Mouse (Mus musculus) thymus, adult 2 months (tissue): ENCODE measurements around the gene Adap1. TPM values are rescaled to one million over a fixed set of nuclear protein-coding genes. Genes with fewer than 3 reads are reported as not detected.

Experiments used
- DNase-seq: peaks from one replicate; pipeline ENCODE4 v3.0.0; 2021
- H3K27ac ChIP-seq: fragments of 200-500 bp; 2 replicates; pipeline ENCODE4 v1.5.1; 2012; ENCODE audit warnings: low read length, control low read depth; ENCODE audit not compliant: control insufficient read depth, insufficient read depth
- H3K27me3 ChIP-seq: fragments of 200-500 bp; 2 replicates; pipeline ENCODE4 v1.6.1; 2012; ENCODE audit warnings: mild to moderate bottlenecking, low read length, moderate library complexity, mixed read lengths; ENCODE audit not compliant: control insufficient read depth, insufficient read depth
- H3K36me3 ChIP-seq: fragments of 200-500 bp; 2 replicates; pipeline ENCODE4 v1.6.1; 2012; ENCODE audit warnings: mild to moderate bottlenecking, low read length, moderate library complexity; ENCODE audit not compliant: control insufficient read depth, insufficient read depth
- H3K4me1 ChIP-seq: fragments of 200-500 bp; replicated peaks from 2 replicates; pipeline ENCODE4 v1.6.1; 2012; ENCODE audit warnings: low read length; ENCODE audit not compliant: control insufficient read depth, insufficient read depth
- H3K4me3 ChIP-seq: fragments of 200-500 bp; 2 replicates; pipeline ENCODE4 v1.5.1; 2012; ENCODE audit warnings: mild to moderate bottlenecking, low read length, control low read depth, moderate library complexity; ENCODE audit not compliant: control insufficient read depth, insufficient read depth
- CTCF ChIP-seq: fragments of 200-500 bp; IDR thresholded peaks from 2 replicates; pipeline ENCODE4 v1.5.1; 2012; ENCODE audit warnings: mild to moderate bottlenecking, control low read depth, low read length, moderate library complexity, borderline replicate concordance; ENCODE audit not compliant: control insufficient read depth, poor library complexity, insufficient read depth; ENCODE audit errors: extremely low read depth
- POLR2A ChIP-seq: fragments of 200-500 bp; IDR thresholded peaks from 2 replicates; pipeline ENCODE4 v1.6.1; 2012; ENCODE audit warnings: mild to moderate bottlenecking, low read length, control low read depth, moderate library complexity; ENCODE audit not compliant: control insufficient read depth, poor library complexity, insufficient read depth; ENCODE audit errors: extremely low read depth
- WGBS: fragments of 180-500 bp; shearing (Covaris S2); methylation state at CpG from one replicate; pipeline ENCODE4 v1.1.7; 2018; 5-methylcytosine and 5-hydroxymethylcytosine counted together
- polyA plus RNA-seq: library from polyadenylated mRNA; depleted of rRNA; stranded (reverse); fragments of >200 nt; gene quantifications from 2 replicates; pipeline ENCODE4 v1.2.3, GENCODE M21; 2012

Adap1 gene
- polyA plus RNA-seq, 1 experiment: 15.5 TPM

DNA sequence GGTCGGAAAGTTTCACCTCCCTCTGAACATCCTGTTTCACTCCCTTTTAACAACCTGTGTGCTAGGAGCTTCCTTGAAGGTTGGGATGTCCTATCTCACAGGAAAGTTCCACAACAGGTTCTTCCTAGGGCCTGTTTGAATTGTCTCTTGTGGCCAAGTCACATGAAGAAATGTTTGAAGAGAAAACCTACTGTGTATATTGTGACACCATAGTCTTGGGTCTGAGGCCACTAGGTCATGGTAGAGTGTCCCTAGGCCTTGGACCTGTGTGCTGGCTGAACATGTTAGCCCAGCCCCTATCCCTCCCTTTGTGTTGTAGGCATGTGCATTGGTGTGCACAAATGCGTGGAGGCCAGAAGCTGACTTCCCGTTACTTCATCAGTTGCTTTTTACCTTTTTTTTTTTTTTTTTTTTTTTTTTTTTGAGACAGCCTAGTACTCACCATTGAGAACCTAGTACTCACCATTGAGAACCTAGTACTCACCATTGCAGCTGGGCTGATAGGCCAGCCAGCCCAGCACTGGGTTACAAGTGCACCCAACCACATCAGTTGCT lies 69.1 kb downstream of the Adap1 start:
- WGBS: 93% methylated on average over 3 of the region's 3 CpGs
- Histone ChIP-seq H3K27ac (no peak overlapping the region), H3K36me3 (peaks cover 9% of the 10 kb centered on the region; the same call in 1 of the 2 replicates), H3K27me3 (no peaks in the 10 kb centered on the region), H3K4me1 (peaks cover 12% of the 10 kb centered on the region), H3K4me3 (no peak overlapping the region)
- no peak for DNase-seq
- no peak for TF ChIP-seq POLR2A

GRCm38 (mm10) chr5:139255777-139256176 lies 69.6 kb downstream of the Adap1 start:
- TF ChIP-seq CTCF: no peak
- no peak for TF ChIP-seq POLR2A
- H3K36me3 ChIP-seq: peaks cover 7% of the 10 kb centered on the region; the same call in 1 of the 2 replicates
- no peaks in the 10 kb centered on the region for H3K27me3 ChIP-seq
- H3K4me3 ChIP-seq: no peak overlapping the region
- DNase-seq: no peak
- no peak overlapping the region for H3K27ac ChIP-seq
- H3K4me1 ChIP-seq: peaks cover 12% of the 10 kb centered on the region
- WGBS: 93% methylated on average over 6 of the region's 6 CpGs

DNA sequence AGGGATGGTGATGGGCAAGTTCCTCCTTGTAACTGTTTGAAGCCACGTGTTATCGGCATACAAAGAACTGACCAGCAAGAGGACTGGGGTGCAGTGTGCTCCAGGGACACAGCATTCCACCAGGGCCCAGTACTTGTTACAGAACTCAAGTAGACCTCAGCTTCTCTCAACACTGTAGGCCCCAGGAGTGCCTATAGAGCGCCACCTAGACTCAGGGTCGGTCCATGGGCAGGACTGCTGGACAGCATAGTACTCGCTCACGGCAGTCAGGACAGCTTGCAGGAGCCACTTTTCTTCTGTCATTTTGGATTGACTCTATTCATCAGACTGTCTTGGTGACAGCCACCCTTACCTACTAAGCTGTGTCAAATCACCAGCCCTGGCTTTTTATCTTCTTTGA lies 70.5 kb downstream of the Adap1 start:
- Histone ChIP-seq H3K4me1 (peaks cover 12% of the 10 kb centered on the region), H3K27ac (no peak overlapping the region), H3K36me3 (peaks cover 2% of the 10 kb centered on the region; the same call in 1 of the 2 replicates), H3K4me3 (no peak overlapping the region), H3K27me3 (no peaks in the 10 kb centered on the region)
- DNase-seq: no peak
- TF ChIP-seq POLR2A: no peak
- TF ChIP-seq CTCF: no peak
- 92% methylated on average over 6 of the region's 6 CpGs for WGBS

GRCm38 (mm10) chr5:139253301-139253741 lies 72.1 kb downstream of the Adap1 start:
- peak overlapping the region; percentile 61 for H3K4me3 ChIP-seq
- WGBS: 5% methylated on average over 6 of the region's 6 CpGs
- peak overlapping the region; percentile 56 for H3K27ac ChIP-seq
- peaks cover 12% of the 10 kb centered on the region for H3K4me1 ChIP-seq
- no peak for DNase-seq
- H3K36me3 ChIP-seq: peaks cover 5% of the 10 kb centered on the region; the same call in 1 of the 2 replicates
- no peak for TF ChIP-seq POLR2A
- TF ChIP-seq CTCF: no peak
- H3K27me3 ChIP-seq: no peaks in the 10 kb centered on the region

- H3K27me3 ChIP-seq: no peaks in the 10 kb centered on the region
- peaks cover 12% of the 10 kb centered on the region for H3K4me1 ChIP-seq
- no peak for DNase-seq
- TF ChIP-seq CTCF (no peak), POLR2A (no peak)
- H3K27ac ChIP-seq: peak overlapping the region; percentile 56
- WGBS: 1% methylated on average over 7 of the region's 7 CpGs
- H3K4me3 ChIP-seq: peak overlapping the region; percentile 61
- H3K36me3 ChIP-seq: peaks cover 7% of the 10 kb centered on the region; the same call in 1 of the 2 replicates
Observed at GRCm38 (mm10) chr5:139252910-139253245, 72.5 kb downstream of the Adap1 start.

DNA sequence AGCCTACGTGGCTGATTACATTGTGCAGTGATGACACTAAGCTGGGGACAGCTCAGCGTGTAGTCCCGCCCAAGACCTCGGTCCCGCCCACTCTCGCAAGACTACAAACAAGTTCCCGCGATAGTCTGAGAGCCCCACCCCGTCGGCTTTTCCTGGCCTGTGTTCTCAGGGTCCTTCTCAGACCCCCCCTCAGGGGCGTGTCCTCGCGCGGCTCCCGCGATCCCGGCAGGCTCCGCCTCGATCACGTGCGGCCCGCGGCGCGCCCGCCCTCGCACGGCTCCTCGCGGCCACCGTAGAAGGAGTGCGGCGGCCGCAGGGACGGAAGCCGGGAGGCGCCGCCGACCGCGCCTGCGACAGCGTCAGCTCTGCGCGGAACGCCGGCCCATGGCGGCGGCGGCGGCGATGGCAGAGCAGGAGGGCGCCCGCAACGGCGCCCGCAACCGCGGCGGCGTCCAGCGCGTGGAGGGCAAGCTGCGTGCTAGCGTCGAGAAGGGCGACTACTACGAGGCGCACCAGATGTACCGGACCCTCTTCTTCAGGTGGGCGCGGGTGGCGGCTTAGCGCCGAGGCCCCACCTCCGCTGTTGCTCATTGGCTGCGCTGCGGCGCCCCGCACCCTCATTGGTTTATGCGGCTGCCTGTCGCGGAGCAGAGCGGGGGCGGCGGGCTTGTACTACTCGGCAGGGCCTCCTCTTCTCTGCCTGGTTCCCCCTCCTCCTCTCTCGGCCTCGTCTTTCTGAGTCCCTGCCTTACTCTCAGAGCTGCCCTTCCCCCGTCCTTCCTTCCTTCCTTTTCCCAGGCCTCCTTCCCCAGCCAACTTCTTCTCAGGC lies 73.1 kb downstream of the Adap1 start, which contains the start of gene Get4:
TSS of gene Get4 (plus strand) at position 244 of the 829 bp plus-strand sequence.
- DNase-seq: peak; percentile 99
- peaks cover 12% of the 10 kb centered on the region for H3K4me1 ChIP-seq
- H3K27ac ChIP-seq: peak within 1 kb of the TSS; percentile 56
- peak within 1 kb of the TSS; percentile 61 for H3K4me3 ChIP-seq
- under 1% methylated on average over 89 of the region's 90 CpGs for WGBS
- H3K36me3 ChIP-seq: peaks cover 13% of the 10 kb centered on the region; the same call in 1 of the 2 replicates
- no peaks in the 10 kb centered on the region for H3K27me3 ChIP-seq
- peak; percentile 41; the same call in 1 of the 2 replicates for TF ChIP-seq CTCF
- TF ChIP-seq POLR2A: peak; percentile 58

DNA sequence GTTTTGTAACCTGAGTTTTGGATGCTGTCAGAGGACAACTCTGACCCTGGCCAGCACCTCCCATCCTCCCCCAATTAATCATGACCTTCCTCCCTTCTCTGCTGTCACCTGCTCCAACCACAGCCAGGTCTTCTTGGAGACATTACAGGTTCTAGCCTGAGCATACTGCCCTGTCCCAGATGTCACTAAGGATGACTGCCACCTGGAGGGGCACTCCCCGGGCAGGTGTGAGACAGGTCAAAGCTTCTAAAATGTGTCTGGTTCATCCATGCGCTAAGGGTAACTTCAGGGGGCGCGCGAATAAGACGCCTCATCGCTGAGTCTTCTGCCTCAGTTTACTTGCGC lies 73.7 kb downstream of the Adap1 start:
- Histone ChIP-seq H3K36me3 (peaks cover 18% of the 10 kb centered on the region), H3K4me3 (peak overlapping the region; percentile 61), H3K4me1 (peaks cover 12% of the 10 kb centered on the region)

More for the DNA sequence above, 73.7 kb downstream of the Adap1 start:
- DNase-seq: no peak
- WGBS: under 1% methylated on average over 8 of the region's 8 CpGs
- H3K27ac ChIP-seq: peak overlapping the region; percentile 14
- H3K27me3 ChIP-seq: no peaks in the 10 kb centered on the region
- TF ChIP-seq POLR2A (no peak), CTCF (no peak)
